Mouse (Mus musculus): ENCODE results near the gene Ipo11. TPM values are rescaled to one million over a fixed set of nuclear protein-coding genes. Genes with fewer than 3 reads are reported as not detected.
A peak's percentile ranks its signal among the peaks of the same experiment; 100 is the strongest.

Ipo11 gene
- polyA plus RNA-seq, 2 experiments = 15.3 to 35.2 TPM

- H3K27ac ChIP-seq = no peak overlapping the region
- no peaks in the 10 kb centered on the region for H3K9me3 ChIP-seq (ENCODE audit: control insufficient read depth, low read length)
- no peak overlapping the region for H3K4me2 ChIP-seq (ENCODE audit: low read depth)
- peaks cover 57% of the 10 kb centered on the region for H3K36me3 ChIP-seq (replicated peaks; ENCODE audit: control insufficient read depth, insufficient read depth, low read depth)
- TF ChIP-seq EP300 (IDR thresholded peaks at IDR 0.05; ENCODE audit: low read depth) = no peak
- no peak for TF ChIP-seq CTCF (IDR thresholded peaks at IDR 0.05; ENCODE audit: low read depth)
- no peaks in the 10 kb centered on the region for H3K4me1 ChIP-seq (replicated peaks; ENCODE audit: control insufficient read depth in 2 of 2, insufficient read depth in 2 of 2, low read length in 1 of 2)
- ATAC-seq (ENCODE audit: insufficient read depth) (no peak), DNase-seq (ENCODE audit: low read depth in 3 of 3, low spot score in 3 of 3) (no peak)
- no peak overlapping the region for H3K9ac ChIP-seq (replicated peaks)
- H3K27me3 ChIP-seq (ENCODE audit: control insufficient read depth, insufficient read depth, low read length) = no peaks in the 10 kb centered on the region
- no peak overlapping the region for H3K4me3 ChIP-seq (ENCODE audit: insufficient read depth in 1 of 2, low read depth in 2 of 2, low read length in 2 of 2)
- WGBS (ENCODE audit: insufficient replicate concordance) = 83% methylated on average over 3 of the region's 3 CpGs
Measured at GRCm38 (mm10) chr13:106954880-106955279, 18.1 kb upstream of the Ipo11 start.

- H3K4me2 ChIP-seq (ENCODE audit: low read depth) = peak overlapping the region; percentile 86
- H3K9me3 ChIP-seq (ENCODE audit: control insufficient read depth, low read length) = no peaks in the 10 kb centered on the region
- H3K27me3 ChIP-seq (ENCODE audit: control insufficient read depth, insufficient read depth, low read length) = no peaks in the 10 kb centered on the region
- peaks cover 2 to 9% of the 10 kb centered on the region in 2 experiments for H3K4me1 ChIP-seq (replicated peaks; ENCODE audit: control insufficient read depth in 2 of 2, insufficient read depth in 2 of 2, low read length in 1 of 2)
- ATAC-seq (ENCODE audit: insufficient read depth) (peak; percentile 0; the same call in 1 of the 2 replicates), DNase-seq (ENCODE audit: low read depth in 3 of 3, low spot score in 3 of 3) (no peak)
- H3K4me3 ChIP-seq (ENCODE audit: insufficient read depth in 1 of 2, low read depth in 2 of 2, low read length in 2 of 2) = peak overlapping the region; percentile 67 to 99
- TF ChIP-seq EP300 (IDR thresholded peaks at IDR 0.05; ENCODE audit: low read depth) = no peak
- TF ChIP-seq CTCF (IDR thresholded peaks at IDR 0.05; ENCODE audit: low read depth) = no peak
- H3K9ac ChIP-seq (replicated peaks) = peak overlapping the region; percentile 94
- 1% methylated on average over 6 of the region's 6 CpGs for WGBS (ENCODE audit: insufficient replicate concordance)
- peaks cover 28% of the 10 kb centered on the region for H3K36me3 ChIP-seq (replicated peaks; ENCODE audit: control insufficient read depth, insufficient read depth, low read depth)
- H3K27ac ChIP-seq = no peak overlapping the region; the same call in 1 of the 2 replicates
Measured at GRCm38 (mm10) chr13:106947583-106947982, 10.8 kb upstream of the Ipo11 start.

GRCm38 (mm10) chr13:106946594-106947540 lies 10.1 kb upstream of the Ipo11 start, which contains the start of gene Dimt1:
Dimt1 (plus strand) TSS chr13:106947127.
- no peak for TF ChIP-seq EP300 (IDR thresholded peaks at IDR 0.05; ENCODE audit: low read depth)
- TF ChIP-seq CTCF (IDR thresholded peaks at IDR 0.05; ENCODE audit: low read depth) = no peak
- H3K27me3 ChIP-seq (ENCODE audit: control insufficient read depth, insufficient read depth, low read length) = no peaks in the 10 kb centered on the region
- H3K4me2 ChIP-seq (ENCODE audit: low read depth) = peak within 1 kb of the TSS; percentile 86
- ATAC-seq (ENCODE audit: insufficient read depth) (peak; percentile 99), DNase-seq (ENCODE audit: low read depth in 3 of 3, low spot score in 3 of 3) (peak; percentile 85 to 88 (median 85))
- peaks cover 21% of the 10 kb centered on the region for H3K36me3 ChIP-seq (replicated peaks; ENCODE audit: control insufficient read depth, insufficient read depth, low read depth)
- WGBS (ENCODE audit: insufficient replicate concordance) = under 1% methylated on average over 68 of the region's 68 CpGs
- peak within 1 kb of the TSS; percentile 64 for H3K27ac ChIP-seq
- peaks cover 2 to 9% of the 10 kb centered on the region in 2 experiments for H3K4me1 ChIP-seq (replicated peaks; ENCODE audit: control insufficient read depth in 2 of 2, insufficient read depth in 2 of 2, low read length in 1 of 2)
- peak within 1 kb of the TSS; percentile 94 for H3K9ac ChIP-seq (replicated peaks)
- H3K4me3 ChIP-seq (ENCODE audit: insufficient read depth in 1 of 2, low read depth in 2 of 2, low read length in 2 of 2) = peak within 1 kb of the TSS; percentile 67 to 99
- H3K9me3 ChIP-seq (ENCODE audit: control insufficient read depth, low read length) = no peaks in the 10 kb centered on the region

GRCm38 (mm10) chr13:106945518-106945917 lies 8.8 kb upstream of the Ipo11 start:
- Histone ChIP-seq H3K36me3 (replicated peaks; ENCODE audit: control insufficient read depth, insufficient read depth, low read depth) (peaks cover 15% of the 10 kb centered on the region), H3K4me2 (ENCODE audit: low read depth) (no peak overlapping the region), H3K9me3 (ENCODE audit: control insufficient read depth, low read length) (peaks cover 4% of the 10 kb centered on the region; the same call in 1 of the 2 replicates), H3K9ac (replicated peaks) (no peak overlapping the region), H3K27me3 (ENCODE audit: control insufficient read depth, insufficient read depth, low read length) (no peaks in the 10 kb centered on the region), H3K4me1 (replicated peaks; ENCODE audit: control insufficient read depth in 2 of 2, insufficient read depth in 2 of 2, low read length in 1 of 2) (peaks cover 2 to 9% of the 10 kb centered on the region in 2 experiments), H3K4me3 (ENCODE audit: insufficient read depth in 1 of 2, low read depth in 2 of 2, low read length in 2 of 2) (no peak overlapping the region), H3K27ac (no peak overlapping the region)
- ATAC-seq (ENCODE audit: insufficient read depth) (no peak), DNase-seq (ENCODE audit: low read depth in 3 of 3, low spot score in 3 of 3) (no peak)
- TF ChIP-seq CTCF (IDR thresholded peaks at IDR 0.05; ENCODE audit: low read depth) (no peak), EP300 (IDR thresholded peaks at IDR 0.05; ENCODE audit: low read depth) (no peak)
- 66% methylated on average over 9 of the region's 9 CpGs for WGBS (ENCODE audit: insufficient replicate concordance)

GRCm38 (mm10) chr13:106942721-106943120 lies 6.0 kb upstream of the Ipo11 start:
- ATAC-seq (ENCODE audit: insufficient read depth) (no peak), DNase-seq (ENCODE audit: low read depth in 3 of 3, low spot score in 3 of 3) (no peak)
- no peaks in the 10 kb centered on the region for H3K27me3 ChIP-seq (ENCODE audit: control insufficient read depth, insufficient read depth, low read length)
- peaks cover 0 to 4% of the 10 kb centered on the region in 2 experiments; a peak in 2 of 4 replicates for H3K4me1 ChIP-seq (replicated peaks; ENCODE audit: control insufficient read depth in 2 of 2, insufficient read depth in 2 of 2, low read length in 1 of 2)
- H3K9me3 ChIP-seq (ENCODE audit: control insufficient read depth, low read length) = peaks cover 4% of the 10 kb centered on the region; the same call in 1 of the 2 replicates
- H3K9ac ChIP-seq (replicated peaks) = no peak overlapping the region
- TF ChIP-seq EP300 (IDR thresholded peaks at IDR 0.05; ENCODE audit: low read depth) (no peak), CTCF (IDR thresholded peaks at IDR 0.05; ENCODE audit: low read depth) (no peak)
- 45% methylated on average over 1 of the region's 1 CpGs for WGBS (ENCODE audit: insufficient replicate concordance)
- no peak overlapping the region for H3K27ac ChIP-seq
- no peak overlapping the region for H3K4me2 ChIP-seq (ENCODE audit: low read depth)
- H3K4me3 ChIP-seq (ENCODE audit: insufficient read depth in 1 of 2, low read depth in 2 of 2, low read length in 2 of 2) = no peak overlapping the region
- H3K36me3 ChIP-seq (replicated peaks; ENCODE audit: control insufficient read depth, insufficient read depth, low read depth) = no peaks in the 10 kb centered on the region
